Mouse (Mus musculus) embryonic stem cell, embryonic (primary cell): Measurements from ENCODE around the gene Fgfbp1.

Experiments used
- CTCF ChIA-PET, 4 experiments: fragments of 300-600 bp in 2 of 4; fragments of 350-600 bp in 2 of 4; sonication (Branson Sonifier 250); formaldehyde crosslinking; loops; one replicate each; lab custom pipeline; 2022; ENCODE audit warnings: inconsistent platforms in 2 of 4; lab: Charles Lee
- POLR2A ChIA-PET, 4 experiments: fragments of 300-600 bp in 2 of 4; fragments of 350-600 bp in 2 of 4; sonication (Branson Sonifier 250); formaldehyde crosslinking; loops; one replicate each; lab custom pipeline; 2022; ENCODE audit warnings: antibody characterized with exemption in 4 of 4, inconsistent platforms in 1 of 4; lab: Charles Lee

The Fgfbp1 gene

GRCm38 (mm10) chr5:43948748-43949275 lies 32.8 kb downstream of the Fgfbp1 start:
- POLR2A ChIA-PET: interaction anchor here (0.6 to 2.1 kb wide), 17 partner anchors 9 to 740 kb away, joined by 3 to 9 read pairs (median 3); partner anchors contain the start of gene Fgfbp1 (in 1 of the 4)
- CTCF ChIA-PET: interaction anchor here in 3 of 4 experiments (0.7 to 1.0 kb wide), 3 partner anchors 25 to 129 kb away, joined by 3 read pairs; no protein-coding TSS in a partner anchor

- ChIA-PET CTCF (interaction anchor here in 3 of 4 experiments (0.6 to 1.0 kb wide), 5 partner anchors 10 to 128 kb away, joined by 3 to 16 read pairs (median 3); no protein-coding TSS in a partner anchor), POLR2A (interaction anchor here (0.6 to 2.1 kb wide), 22 partner anchors 10 to 740 kb away, joined by 3 to 9 read pairs (median 3); partner anchors contain the start of gene Fgfbp1 (in 1 of the 4))
These were observed 33.4 kb downstream of the Fgfbp1 start for GRCm38 (mm10) chr5:43948111-43948743.

- CTCF ChIA-PET: interaction anchor here in 2 of 4 experiments (0.6 to 0.7 kb wide), 3 partner anchors 32 to 228 kb away, joined by 3 read pairs; no protein-coding TSS in a partner anchor
- POLR2A ChIA-PET: interaction anchor here in 3 of 4 experiments (0.6 to 1.9 kb wide), 9 partner anchors 10 to 477 kb away, joined by 3 to 8 read pairs (median 4); no protein-coding TSS in a partner anchor
These were observed 34.1 kb downstream of the Fgfbp1 start for GRCm38 (mm10) chr5:43947330-43947977.

GRCm38 (mm10) chr5:43933269-43933668 lies 48.3 kb downstream of the Fgfbp1 start:
- POLR2A ChIA-PET: no interaction called here
- CTCF ChIA-PET: no interaction called here
